Mouse (Mus musculus) CH12F3 (cell line): ENCODE results near the gene Gm16405.
"Not testable (repeated sequence)": the region's sequence is repeated elsewhere in the genome, so short reads cannot be mapped to it uniquely, and the experiment has no call there.

ENCODE experiments used
- in situ Hi-C: fragments of 300-500 bp; cut with MboI; formaldehyde crosslinking; loops from 2 replicates; pipeline ENCODE4 v1.14.3; 2020; ENCODE audit warnings: low sequenced_read_pairs

The Gm16405 gene

GRCm38 (mm10) chrX:54530908-54531307 is at the start of gene Gm16405:
Gene Gm16405, plus strand, starts transcription at chrX:54531208.
- in situ Hi-C loops = not testable (repeated sequence)
